ENCODE assay signal across 24 mouse cellular contexts in genomic region chr1:47285639-47286038, GRCm38 (mm10).
"Had no signal": no experiment of that assay in that cellular context is flagged by ENCODE, and none has a peak within 500 bp of the region (broad histone marks: within the 10 kb centered on the region; RNA-seq: fewer than 3 reads in every experiment).

No protein-coding gene starts in this region.

- H3K4me3 ChIP-seq: kidney, embryonic 15.5 days; left cerebral cortex, adult 2 months; limb, embryonic 10.5 days; limb, embryonic 13.5 days; liver, embryonic 12.5 days; liver, embryonic 15.5 days; lung, embryonic 15.5 days; megakaryocyte, embryonic 14.5 days; midbrain, embryonic 10.5 days; midbrain, embryonic 13.5 days; myocyte; neural tube, embryonic 13.5 days had no signal

- H3K4me1 ChIP-seq: kidney, embryonic 15.5 days; limb, embryonic 10.5 days; limb, embryonic 13.5 days; liver, embryonic 12.5 days; liver, embryonic 15.5 days; lung, embryonic 15.5 days; megakaryocyte, embryonic 14.5 days; midbrain, embryonic 10.5 days; midbrain, embryonic 13.5 days; neural tube, embryonic 13.5 days had no signal

- H3K9me3 ChIP-seq: kidney, embryonic 15.5 days; limb, embryonic 10.5 days; limb, embryonic 13.5 days; liver, embryonic 12.5 days; liver, embryonic 15.5 days; lung, embryonic 15.5 days; midbrain, embryonic 10.5 days; midbrain, embryonic 13.5 days; neural tube, embryonic 13.5 days had no signal

- H3K27ac ChIP-seq: kidney, embryonic 15.5 days; left cerebral cortex, adult 2 months; limb, embryonic 10.5 days; limb, embryonic 13.5 days; liver, embryonic 12.5 days; liver, embryonic 15.5 days; lung, embryonic 15.5 days; midbrain, embryonic 10.5 days; midbrain, embryonic 13.5 days; neural tube, embryonic 13.5 days had no signal

- DNase-seq: kidney, postnatal 10 days; kidney, postnatal 36 days; layer of hippocampus, postnatal 36 days; liver; lung, adult 18-20 months; lung, postnatal 10 days; lung, postnatal 36 days; retina, postnatal 1 day; right cerebral cortex, postnatal 25 days; thymus, adult 18-20 months; thymus, postnatal 36 days had no signal

- H3K9ac ChIP-seq: kidney, embryonic 15.5 days; limb, embryonic 13.5 days; liver, embryonic 12.5 days; liver, embryonic 15.5 days; lung, embryonic 15.5 days; midbrain, embryonic 13.5 days; neural tube, embryonic 13.5 days had no signal

- ATAC-seq: liver, embryonic 12.5 days; midbrain, embryonic 13.5 days; midbrain, embryonic 16.5 days had no signal

- H3K36me3 ChIP-seq: kidney, embryonic 15.5 days; limb, embryonic 10.5 days; limb, embryonic 13.5 days; liver, embryonic 12.5 days; liver, embryonic 15.5 days; lung, embryonic 15.5 days; midbrain, embryonic 10.5 days; midbrain, embryonic 13.5 days; neural tube, embryonic 13.5 days had no signal

- H3K27me3 ChIP-seq: kidney, embryonic 15.5 days; liver, embryonic 12.5 days; liver, embryonic 15.5 days; lung, embryonic 15.5 days; megakaryocyte, embryonic 14.5 days; midbrain, embryonic 13.5 days; neural tube, embryonic 13.5 days had no signal

- H3K4me2 ChIP-seq: kidney, embryonic 15.5 days; limb, embryonic 13.5 days; liver, embryonic 12.5 days; liver, embryonic 15.5 days; lung, embryonic 15.5 days; midbrain, embryonic 13.5 days; neural tube, embryonic 13.5 days had no signal
